Mouse (Mus musculus) R1 (cell line): ENCODE data around the gene Reg4.

Source experiments
- DNase-seq: peaks from one replicate; pipeline ENCODE4 v3.0.0-alpha.2; 2018; ENCODE audit warnings: low read depth, low spot score

The Reg4 gene

DNA sequence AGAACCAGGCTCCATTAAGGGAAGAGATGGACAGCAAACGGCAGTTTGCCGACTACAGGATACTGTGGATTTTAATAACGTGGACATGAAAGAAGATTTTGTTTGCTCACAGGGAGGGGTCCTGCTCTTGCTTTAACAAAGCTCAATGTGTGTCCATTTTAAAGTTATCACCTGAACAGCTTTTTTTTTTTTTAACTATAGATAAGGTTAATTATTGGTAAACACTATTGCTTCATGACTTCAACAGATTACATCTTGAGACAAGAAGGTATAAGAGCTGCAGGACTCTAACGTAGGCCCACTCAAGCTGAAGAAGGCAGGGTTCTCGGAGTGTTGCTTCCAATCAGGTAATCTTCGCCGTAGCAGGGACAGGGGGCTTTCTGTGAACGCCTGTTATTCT, at the start of gene Reg4:
Gene Reg4 (plus strand): TSS at position 301 of the 400 bp plus-strand sequence.
- no peak for DNase-seq

GRCm38 (mm10) chr3:98178340-98178739, 43.6 kb upstream of the Reg4 start:
- DNase-seq: no peak

DNA sequence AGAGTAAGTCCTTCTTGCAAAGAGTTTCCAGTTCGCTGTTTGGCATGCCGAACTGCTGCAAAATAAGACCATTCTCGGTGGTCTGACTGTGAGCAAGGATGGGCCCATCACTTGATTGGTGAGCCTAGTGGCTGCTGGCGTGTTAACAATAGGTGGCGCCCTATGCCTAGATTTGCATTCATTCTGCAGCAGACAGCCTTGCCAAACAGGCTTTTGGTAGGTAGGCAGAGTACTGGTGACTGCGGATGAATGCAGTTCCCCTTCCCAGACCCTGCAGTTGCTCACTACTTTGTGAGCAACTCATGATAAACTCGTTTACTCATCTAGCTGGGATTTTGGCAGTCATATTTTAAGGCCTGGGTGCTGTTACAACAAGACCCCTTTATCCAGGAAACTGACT, 41.2 kb upstream of the Reg4 start:
- peak; percentile 58 for DNase-seq

GRCm38 (mm10) chr3:98185163-98185714, 36.7 kb upstream of the Reg4 start:
- DNase-seq: no peak

GRCm38 (mm10) chr3:98187777-98188176, 34.2 kb upstream of the Reg4 start:
- DNase-seq: no peak

GRCm38 (mm10) chr3:98197711-98198532, 24.0 kb upstream of the Reg4 start:
- DNase-seq: peak; percentile 67

- no peak for DNase-seq
Measured at GRCm38 (mm10) chr3:98199747-98200146, 22.2 kb upstream of the Reg4 start.

DNA sequence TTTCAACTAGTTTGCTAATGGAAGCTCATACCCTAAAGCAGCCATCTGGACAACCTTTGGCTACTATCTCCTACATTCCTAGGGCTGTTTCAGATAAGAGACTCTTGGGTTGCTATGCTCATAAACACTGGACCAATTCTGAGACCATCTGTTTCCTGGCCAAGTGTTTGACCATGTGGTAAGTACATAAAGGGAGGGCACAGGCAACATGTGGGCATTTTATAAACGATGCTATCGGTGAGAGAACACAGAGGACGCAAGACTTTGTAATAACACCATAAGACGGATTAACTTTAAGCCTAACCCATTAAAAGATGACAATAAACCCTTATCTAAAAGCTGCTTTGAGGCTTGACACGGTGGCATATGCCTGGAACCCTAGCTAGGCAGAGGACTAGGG, 18.7 kb upstream of the Reg4 start:
- DNase-seq: no peak

GRCm38 (mm10) chr3:98206977-98207376, 15.0 kb upstream of the Reg4 start:
- DNase-seq: no peak

GRCm38 (mm10) chr3:98209161-98209560, 12.8 kb upstream of the Reg4 start:
- DNase-seq: no peak

- DNase-seq: no peak
Measured at GRCm38 (mm10) chr3:98210860-98211259, 11.1 kb upstream of the Reg4 start.

DNA sequence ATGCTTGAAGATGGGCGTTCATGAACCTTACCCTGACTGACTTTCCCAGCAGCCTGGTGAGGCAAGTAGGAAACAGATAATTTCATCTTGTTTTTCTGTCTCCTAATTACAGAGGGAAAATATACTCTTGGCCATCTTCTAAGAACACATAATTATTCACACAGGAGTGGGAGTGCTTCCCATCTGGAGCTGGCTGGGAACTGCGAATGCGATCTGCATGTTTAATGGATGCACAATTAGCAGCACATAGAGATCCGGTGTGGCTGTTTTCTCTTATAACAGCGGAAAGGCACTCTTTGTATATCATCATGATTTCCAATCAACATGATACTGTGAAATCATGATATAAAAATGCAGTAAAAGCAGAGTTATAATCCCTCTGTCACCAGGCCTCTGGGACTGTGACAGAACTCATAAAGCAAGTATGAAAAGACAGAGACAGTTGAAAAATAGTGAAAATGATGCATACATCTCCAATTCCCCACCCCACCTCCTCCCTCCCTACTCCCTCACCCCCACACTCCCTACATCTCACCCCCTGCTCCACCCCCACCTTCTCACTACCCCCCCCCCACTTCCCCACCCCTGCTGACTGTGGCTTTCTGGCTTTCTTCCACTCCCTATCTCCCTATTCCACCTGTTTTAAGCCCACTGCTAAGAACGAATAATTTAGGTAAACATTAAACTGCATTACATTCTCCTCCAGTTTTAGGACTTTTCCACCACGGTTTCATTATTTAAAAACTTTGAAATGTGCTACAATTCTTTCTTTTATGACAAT, 10.5 kb upstream of the Reg4 start:
- no peak for DNase-seq

DNA sequence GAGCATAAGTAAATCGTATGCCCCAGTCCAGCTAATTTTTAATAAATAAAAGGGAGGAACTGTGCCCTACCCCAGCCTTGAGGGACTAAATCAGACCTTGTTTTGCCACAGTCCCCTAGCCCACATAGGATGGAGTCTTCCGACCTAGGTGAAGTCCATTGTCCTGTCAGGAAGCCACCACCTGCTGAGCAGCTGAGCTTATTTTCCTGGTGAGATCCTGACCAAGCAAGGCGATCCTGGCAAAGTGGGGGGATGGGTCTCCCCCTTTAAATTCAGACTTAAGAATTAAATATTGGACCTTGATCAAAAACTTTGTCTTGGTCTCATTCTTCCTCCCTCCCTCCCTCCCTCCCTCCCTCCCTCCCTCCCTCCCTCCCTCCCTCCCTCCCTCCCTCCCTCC, 5.7 kb upstream of the Reg4 start:
- no peak for DNase-seq

- DNase-seq: no peak
Measured at GRCm38 (mm10) chr3:98223263-98223662, 1.3 kb downstream of the Reg4 start.

DNA sequence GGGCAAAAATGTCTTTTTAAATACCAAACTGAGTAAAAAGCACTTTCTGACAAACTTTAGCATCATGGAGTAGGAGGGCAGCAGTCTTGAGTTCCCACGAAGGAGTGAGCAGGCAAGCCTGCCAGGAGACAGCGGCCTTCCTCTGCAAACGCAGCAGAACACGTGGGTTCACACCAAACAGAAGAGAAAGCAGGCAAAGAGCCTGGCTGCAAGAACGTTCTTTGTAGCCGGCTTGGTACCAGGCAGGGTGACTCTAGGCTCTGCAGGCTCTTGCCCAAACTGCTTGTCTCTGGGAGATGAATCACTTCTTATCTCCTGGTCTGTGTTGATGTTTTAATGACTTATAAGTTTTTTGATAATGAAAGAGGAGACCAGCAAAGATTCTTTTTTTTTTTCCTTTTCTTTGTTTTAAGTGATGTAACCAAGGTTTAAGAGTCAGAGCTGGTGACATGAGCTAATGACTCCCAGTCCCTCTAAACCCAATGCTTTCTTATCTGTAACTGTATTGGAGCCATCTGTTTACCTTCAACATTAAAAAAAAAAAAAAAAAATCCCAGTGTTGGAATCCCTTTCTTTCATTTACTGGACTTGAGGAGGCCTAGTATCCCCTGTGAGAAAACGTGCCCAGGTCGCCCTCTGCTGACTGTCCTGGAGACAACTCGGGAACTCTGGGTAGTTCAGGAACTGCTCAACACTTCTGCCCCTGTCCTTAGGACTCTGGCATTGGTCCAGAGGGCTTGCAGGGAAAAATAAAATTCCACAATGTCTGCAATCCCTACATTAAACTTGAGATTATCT, 2.0 kb downstream of the Reg4 start:
- peak; percentile 52 for DNase-seq

DNA sequence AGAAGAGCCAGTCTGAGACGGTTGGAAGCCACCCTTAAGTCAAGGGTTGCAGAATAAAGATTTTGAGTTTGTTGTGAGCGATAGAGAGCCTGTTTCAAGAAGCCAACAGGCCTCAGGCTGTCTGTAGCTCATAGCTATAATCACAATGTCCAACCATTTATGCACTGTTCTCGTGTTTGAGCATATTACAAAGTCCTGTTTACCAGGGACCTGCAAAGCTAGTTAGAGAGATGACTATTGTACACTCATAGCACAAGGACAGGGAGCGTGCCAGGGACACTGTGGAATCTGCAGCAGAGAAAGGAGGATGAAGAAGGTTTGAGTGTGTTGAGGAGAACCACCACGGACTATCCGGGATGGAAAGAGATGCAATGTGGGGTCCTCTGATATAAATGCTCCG, 3.0 kb downstream of the Reg4 start:
- no peak for DNase-seq

- no peak for DNase-seq
Measured at GRCm38 (mm10) chr3:98225746-98226145, 3.8 kb downstream of the Reg4 start.

GRCm38 (mm10) chr3:98226988-98227610, 5.1 kb downstream of the Reg4 start:
- DNase-seq: peak; percentile 72

DNA sequence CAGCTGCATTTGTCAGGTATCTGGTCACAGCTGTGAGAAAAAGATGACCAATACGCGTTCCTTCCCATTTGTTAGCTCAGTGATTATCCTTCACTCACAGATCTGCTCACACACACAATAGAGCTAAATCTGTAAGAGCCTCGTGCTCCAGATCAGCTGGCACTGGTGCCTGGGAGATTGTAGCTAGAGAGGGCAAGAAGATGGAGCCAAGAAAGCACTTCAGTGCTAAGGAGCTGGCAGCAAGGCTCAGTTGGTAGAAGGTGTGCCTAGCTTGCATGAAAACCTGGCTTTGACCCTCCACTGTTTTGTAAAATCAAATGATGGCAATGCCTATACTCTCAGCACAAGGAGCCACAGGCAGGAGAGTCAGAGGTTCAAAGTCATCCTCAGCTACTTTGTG, 5.8 kb downstream of the Reg4 start:
- no peak for DNase-seq

DNA sequence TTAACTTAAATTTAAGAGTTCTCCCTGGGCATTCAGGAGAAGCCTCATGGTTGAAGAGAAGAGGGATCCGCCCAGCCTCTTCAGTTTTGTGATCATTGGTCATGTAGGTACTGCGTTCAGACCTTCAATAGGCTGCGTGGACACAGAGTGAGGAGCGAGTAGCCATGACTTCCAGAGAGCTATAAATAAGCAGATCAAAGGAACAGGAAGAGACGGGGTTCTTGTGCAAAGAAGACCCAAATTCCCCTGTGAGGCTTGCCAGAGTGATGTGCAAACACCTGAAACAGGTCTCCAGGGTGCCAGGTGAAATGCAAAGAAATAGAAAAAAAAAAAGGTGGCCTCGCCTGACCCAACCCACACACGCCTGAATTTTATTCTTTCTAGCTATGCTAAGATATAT, 8.0 kb downstream of the Reg4 start:
- DNase-seq: no peak

DNA sequence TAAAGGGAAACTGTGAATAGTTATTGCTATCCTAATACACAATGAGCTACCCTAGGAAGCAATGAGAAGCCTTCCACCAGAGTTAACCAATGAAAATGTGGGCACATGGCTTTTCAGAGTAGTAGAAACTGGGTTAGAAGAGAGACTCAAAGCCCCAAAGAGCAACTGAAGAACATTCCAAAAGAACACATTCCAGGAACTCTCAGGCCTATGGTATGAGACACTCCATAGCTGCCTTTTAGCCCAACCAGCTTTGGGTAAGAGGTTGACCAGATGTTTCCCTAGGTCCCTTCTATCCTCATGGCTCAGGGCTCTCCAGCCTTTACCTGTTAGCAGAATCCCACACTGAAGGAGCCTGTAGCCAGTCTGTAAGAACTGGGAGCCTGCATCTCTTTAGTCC, 11.5 kb downstream of the Reg4 start:
- DNase-seq: no peak
